Mouse (Mus musculus): ENCODE results near the gene 4930474N05Rik.

4930474N05Rik gene

DNA sequence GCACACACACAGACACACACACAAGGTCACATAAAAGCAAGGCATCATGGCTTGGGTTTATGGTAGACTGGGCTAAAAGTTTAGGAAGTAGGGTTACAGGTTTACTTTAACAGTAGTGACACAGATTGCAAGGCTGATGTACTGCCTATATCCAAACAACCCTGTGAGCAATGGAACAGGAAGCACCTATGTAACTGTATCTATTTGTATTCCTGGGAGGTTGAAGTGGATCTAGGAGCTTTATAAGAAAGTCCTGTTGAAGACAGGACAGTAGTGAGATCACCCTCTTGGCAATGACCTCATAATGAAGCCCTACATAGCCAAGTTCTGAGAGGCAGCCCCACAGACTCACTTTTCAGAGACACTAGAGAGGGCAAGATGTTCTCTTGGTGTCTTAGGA, at the start of gene 4930474N05Rik:
Gene 4930474N05Rik, plus strand, starts transcription at position 301 of the 400 bp plus-strand sequence.
- no peak for DNase-seq

GRCm38 (mm10) chr14:36048746-36049391, 45.8 kb upstream of the 4930474N05Rik start:
- peak; percentile 48 to 61 for DNase-seq

- DNase-seq = no peak
Observed at GRCm38 (mm10) chr14:36053281-36053680, 41.4 kb upstream of the 4930474N05Rik start.

DNA sequence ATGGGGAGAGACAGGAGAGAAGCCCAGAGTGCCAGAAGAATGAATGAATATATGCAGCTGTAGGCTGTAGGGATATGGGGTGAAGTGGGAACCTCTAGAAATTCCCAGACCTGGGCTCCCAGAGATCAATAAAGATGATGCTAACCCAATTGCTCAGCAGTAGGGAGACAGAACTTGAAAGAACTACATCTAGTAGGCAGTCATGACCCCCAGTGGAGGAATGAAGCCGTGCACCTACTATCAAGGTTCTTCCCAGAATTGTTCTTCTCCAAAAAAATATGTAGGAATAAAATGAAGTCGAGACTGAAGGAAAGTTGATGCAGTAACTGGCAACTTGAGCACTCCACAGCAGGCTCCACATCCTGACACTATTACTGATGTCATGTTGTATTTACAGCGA, 3.8 kb downstream of the 4930474N05Rik start:
- DNase-seq = no peak

DNA sequence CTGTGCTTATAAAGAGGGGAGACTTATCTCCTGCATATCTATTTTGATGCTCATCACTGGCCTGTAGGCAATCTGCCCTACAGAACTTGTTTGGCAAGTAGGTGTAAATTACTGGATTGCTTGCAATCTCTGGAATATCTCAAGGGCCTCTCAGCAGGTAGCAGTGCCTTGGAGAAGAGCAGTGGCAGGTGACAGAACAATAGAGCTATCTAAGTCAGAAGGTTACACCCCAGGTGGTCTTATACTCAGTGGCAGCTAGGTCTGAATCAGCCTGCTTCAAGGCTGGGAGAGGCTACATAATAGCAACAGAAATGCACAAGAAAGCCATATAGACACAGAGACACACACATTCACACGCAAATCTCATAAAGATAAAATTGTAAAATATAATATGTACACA, 4.9 kb downstream of the 4930474N05Rik start:
- no peak for DNase-seq

- no peak for DNase-seq
Observed at GRCm38 (mm10) chr14:36100731-36101130, 6.0 kb downstream of the 4930474N05Rik start.

DNA sequence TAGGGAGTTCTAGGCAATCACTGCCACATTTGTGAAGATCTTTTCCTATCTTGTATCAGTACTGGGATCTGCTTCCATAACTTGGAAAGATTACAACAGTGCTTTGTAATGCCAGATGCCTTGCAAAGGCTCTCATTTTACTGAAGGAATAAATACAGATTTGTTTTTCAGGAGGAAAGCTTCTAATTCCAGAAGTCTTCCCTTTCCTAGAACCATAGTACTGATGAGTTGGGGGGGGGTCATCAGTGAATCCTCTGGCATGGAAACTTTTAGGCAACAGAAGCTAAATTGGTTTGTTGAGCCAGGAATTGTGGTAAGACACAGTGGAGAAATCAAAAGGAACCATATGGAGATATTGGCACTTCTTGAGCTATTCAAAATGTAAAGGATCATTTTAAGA, 19.8 kb downstream of the 4930474N05Rik start:
- DNase-seq = no peak

DNA sequence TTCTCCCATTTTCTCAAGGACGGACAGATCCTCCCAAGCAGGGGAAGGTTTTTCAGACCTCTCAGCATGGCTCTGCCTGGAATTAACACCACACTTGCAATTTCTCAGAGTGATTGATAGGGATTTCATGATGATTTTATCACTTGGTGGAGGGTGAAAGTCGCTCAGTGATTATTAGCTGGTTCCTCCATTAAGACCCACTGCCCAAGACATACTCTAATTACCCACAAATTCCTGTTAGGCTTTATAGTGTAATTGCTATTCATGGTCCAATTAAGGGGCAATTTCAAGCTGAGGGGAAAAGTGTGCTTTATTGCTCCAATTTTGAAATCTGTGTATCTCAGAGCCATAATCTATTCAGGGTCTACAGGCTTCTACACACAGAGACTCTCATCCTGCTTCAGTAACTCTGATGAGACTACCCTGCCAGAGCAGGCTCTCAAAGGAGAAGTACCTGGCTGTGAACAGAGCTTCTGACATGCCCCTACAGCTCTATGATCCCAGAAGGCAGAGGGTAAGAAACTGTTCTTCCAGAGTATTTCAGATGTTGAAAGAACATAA, 29.1 kb downstream of the 4930474N05Rik start:
- DNase-seq = no peak

GRCm38 (mm10) chr14:36135749-36136148, 41.0 kb downstream of the 4930474N05Rik start:
- no peak for DNase-seq

DNA sequence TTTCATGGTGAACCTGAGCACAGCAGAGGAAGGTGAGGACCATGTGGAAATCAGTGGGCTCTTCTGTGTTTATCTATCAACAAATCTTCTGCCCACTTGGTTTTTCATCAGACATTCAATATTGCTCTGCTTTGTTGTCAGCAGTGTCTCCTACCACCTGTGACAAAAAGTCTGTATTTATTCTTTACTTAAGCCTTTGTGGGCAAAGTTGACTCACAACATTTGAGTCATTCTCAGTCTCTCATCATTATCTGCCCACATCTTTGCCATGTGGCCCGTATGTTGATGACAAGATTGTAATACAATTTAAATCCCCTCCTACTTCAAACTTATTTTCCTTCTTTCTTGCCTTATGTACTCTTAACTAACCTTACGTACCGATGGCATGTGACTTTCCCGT, 43.0 kb downstream of the 4930474N05Rik start:
- no peak for DNase-seq

GRCm38 (mm10) chr14:36145261-36145660, 50.5 kb downstream of the 4930474N05Rik start:
- no peak for DNase-seq
